Mouse (Mus musculus): Measurements from ENCODE around the gene Slc2a5.

- TF ChIP-seq CTCF (IDR thresholded peaks at IDR 0.05; ENCODE audit: extremely low read depth, insufficient read length, insufficient replicate concordance, low read depth, low read length) (no peak), POLR2A (IDR thresholded peaks at IDR 0.05; ENCODE audit: low read depth, low read length) (no peak)
Observed at GRCm38 (mm10) chr4:150114505-150115061, 4.5 kb upstream of the Slc2a5 start.
